Mouse (Mus musculus) megakaryocyte-erythroid progenitor cell, adult 5-6 weeks (primary cell): Measurements from ENCODE around the gene Pcmt1. TPM values are rescaled to one million over a fixed set of nuclear protein-coding genes. Genes with fewer than 3 reads are reported as not detected.
A peak's percentile ranks its signal among the peaks of the same experiment; 100 is the strongest.

Source experiments
- ATAC-seq: replicated peaks from 2 replicates; pipeline ENCODE4 v1.8.0; 2016; ENCODE audit warnings: mild to moderate bottlenecking, inconsistent platforms; ENCODE audit not compliant: severe bottlenecking, poor library complexity, low FRiP score, low TSS enrichment
- total RNA-seq, 2 experiments: library from RNA; stranded (forward) in 1 of 2; stranded (reverse) in 1 of 2; fragments of 200-1000, 215-1000 nt in 1 of 2; fragments of >200 nt in 1 of 2; fragmentation: Nextera tagmentation in 1 of 2; gene quantifications; 2 replicates each; pipeline ENCODE4 v1.2.3; 2014 to 2017

Pcmt1 gene
- 75.4 and 83.6 TPM in 2 replicates for total RNA-seq (2014; fragmentation: Nextera tagmentation)
- total RNA-seq (2017) = 106 and 110 TPM in 2 replicates

DNA sequence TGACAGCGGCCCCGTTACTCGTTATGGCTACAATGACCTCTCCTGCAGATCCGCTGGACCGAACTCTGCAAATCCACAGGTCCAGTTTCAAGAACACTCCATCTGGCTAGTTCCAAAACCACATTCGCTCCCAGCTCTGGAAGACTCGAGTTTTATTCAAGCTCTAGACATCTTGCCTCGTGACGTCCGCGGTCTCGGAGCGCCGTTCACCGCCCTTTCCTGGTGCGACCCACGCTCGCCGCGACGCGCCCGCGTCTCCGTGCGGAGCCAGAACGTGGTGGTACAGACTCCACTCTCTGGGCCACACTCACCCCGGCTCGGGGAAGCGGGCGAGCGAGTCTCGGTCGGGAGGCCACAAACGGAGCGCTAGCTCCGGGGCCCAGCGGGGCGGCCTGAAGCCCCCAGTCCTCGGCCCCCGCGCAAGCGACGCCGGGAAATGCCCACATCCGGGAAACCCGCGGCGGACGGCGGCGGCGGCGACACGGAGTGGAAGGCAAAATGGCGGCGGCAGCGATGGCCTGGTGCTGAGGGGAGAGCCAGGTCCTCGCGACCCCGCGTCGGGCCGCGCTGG lies at the start of gene Pcmt1, which contains the start of gene Lats1:
TSS of gene Pcmt1 (minus strand) at position 406 of the 571 bp plus-strand sequence.
TSS of gene Lats1 (plus strand) at position 484 of the 571 bp plus-strand sequence.
- peak; percentile 64 for ATAC-seq

DNA sequence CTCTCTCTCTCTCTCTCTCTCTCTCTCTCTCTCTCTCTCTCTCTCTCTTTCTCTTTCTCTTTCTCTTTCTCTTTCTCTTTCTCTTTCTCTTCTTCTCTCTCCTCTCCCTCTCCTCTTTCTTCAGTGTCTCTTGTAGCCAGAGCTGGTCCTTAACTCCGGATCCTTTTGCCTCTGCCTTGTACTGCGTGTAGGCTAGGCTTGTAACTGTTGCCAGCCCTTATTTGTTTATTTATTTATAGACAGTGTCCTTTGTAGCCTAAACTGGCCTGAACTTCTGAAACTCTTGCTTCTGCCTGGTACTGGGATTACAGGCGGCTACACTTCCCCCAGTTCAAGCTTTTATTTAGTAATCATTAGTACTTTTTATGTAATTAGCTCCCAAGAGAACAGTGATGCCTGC lies 46.1 kb upstream of the Pcmt1 start:
- ATAC-seq = no peak

DNA sequence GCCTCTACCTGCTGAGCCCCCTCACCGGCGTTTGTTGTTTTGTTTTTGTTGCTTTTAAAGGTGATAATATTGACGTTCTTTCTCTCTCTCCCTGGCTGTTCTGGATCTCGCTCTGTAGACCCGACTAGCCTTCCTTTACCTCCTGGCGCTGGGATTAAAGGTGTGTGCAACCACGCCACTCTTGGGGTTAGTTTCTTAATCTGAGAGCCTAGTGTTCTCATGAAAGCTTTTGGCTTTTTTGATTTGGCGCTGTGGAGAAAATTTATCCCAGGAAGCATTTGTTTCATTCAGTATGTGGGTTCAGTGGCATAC lies 45.5 kb upstream of the Pcmt1 start:
- no peak for ATAC-seq

DNA sequence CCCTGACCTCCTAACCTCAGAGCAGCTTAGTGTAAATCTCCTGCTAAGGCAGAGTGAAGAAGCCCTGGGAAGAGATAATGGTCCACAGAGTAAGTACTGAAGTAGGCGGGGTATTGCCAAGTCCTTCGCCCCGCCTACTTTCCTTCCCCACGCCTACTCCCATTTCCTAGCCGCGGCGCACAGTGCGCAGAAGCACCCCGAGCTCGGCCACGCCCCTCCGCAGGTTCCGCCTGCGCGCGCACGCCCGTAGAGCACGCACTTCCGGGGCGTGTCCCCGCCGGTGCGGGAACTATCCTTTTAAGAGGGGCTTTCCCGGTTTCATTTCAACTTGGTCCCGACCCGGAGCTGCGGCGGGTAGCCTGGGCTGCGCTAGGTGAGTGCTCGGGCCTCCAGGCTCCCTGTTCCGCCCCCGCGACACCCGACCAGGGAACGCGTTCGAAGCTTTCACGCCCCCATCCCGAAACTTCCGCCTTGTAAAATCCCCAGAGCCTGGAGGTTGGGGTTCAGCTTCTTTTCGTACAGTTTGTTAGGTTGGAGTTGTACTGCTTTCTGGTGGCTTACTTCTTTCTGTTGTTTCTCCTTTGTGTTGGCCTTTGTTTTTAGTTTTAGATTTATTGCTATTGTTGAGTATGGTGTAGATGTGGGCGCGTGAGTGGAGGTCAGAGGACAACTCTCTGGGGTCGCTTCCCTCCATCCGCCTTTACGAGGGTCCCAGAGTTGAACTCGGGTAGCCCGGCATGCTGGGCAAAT lies 45.0 kb upstream of the Pcmt1 start, which contains the start of gene Katna1:
TSS of gene Katna1 (plus strand) at position 250 of the 750 bp plus-strand sequence.
- peak; percentile 99 for ATAC-seq

DNA sequence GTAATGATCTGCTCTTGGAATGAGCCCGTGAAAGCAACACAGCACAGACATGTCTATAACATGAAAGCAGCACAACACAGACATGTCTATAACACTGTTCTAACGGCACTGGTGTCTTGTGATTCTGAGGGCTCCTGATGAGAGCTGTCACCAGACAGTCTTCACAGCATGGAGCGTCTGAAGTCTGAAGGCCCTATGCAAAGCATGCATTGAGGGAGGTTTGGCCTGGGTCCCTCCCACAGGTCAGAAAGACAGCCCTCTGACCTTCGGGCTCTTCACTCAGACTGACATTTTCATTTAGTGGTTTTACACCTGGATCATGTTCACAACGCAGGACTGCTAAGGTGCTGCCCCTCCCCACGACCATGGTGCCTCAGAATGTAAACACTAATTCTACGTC lies 34.1 kb upstream of the Pcmt1 start:
- no peak for ATAC-seq

DNA sequence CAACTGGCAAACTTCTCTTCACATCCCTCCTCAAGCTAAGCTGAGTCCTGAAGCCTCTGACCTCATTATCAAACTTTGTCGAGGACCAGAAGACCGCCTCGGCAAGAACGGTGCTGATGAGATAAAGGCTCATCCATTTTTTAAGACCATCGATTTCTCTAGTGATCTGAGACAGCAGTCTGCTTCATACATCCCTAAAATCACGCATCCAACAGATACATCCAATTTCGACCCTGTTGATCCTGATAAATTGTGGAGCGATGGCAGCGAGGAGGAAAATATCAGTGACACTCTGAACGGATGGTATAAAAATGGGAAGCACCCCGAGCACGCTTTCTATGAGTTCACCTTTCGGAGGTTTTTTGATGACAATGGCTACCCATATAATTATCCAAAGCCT lies 31.6 kb upstream of the Pcmt1 start:
- ATAC-seq = no peak

DNA sequence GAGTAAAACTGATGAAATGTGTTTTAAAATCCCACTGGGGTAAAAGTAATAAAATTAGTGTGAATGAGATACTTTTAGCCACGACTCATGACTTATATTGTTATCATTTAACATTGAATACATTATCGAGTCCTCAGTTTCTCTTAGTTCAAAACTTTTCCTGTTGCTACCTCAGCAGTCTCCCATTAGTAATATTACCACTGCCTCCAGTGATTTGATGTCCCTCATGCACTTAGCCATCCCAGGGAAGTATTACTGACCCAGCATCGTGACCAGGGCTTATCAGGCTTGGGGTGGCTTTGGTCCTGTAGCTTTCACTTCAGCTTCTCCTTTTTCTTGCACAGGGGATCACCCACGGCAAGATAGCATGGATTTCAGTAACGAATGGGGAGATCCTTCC lies 29.2 kb upstream of the Pcmt1 start:
- no peak for ATAC-seq

DNA sequence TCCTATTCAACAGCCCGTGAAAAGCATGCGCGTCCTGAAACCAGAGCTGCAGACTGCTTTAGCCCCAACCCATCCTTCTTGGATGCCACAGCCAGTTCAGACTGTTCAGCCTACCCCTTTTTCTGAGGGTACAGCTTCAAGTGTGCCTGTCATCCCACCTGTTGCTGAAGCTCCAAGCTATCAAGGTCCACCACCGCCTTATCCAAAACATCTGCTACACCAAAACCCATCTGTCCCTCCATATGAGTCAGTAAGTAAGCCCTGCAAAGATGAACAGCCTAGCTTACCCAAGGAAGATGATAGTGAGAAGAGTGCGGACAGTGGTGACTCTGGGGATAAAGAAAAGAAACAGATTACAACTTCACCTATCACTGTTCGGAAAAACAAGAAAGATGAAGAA lies 21.6 kb upstream of the Pcmt1 start:
- ATAC-seq = no peak

DNA sequence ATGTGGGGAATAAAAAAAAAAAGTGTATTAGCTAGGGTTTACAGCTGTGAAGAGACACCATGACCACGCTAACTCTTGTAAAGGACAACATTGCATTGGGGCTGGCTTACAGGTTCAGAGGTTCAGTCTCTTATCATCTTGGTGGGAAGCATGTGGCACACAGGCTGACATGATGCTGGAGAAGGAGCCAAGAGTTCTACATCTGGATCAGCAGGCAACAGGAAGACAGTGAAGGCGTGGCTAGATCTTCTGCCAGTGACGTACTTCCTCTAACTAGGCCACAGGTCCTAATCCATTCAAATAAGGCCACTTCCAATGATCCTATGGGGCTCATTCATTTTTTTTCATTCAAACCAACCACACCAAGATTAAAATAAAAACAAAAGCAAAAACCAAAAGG lies 19.2 kb upstream of the Pcmt1 start:
- ATAC-seq = 0 out of 2 replicates have a peak, but pooled peaks have one; percentile 34

DNA sequence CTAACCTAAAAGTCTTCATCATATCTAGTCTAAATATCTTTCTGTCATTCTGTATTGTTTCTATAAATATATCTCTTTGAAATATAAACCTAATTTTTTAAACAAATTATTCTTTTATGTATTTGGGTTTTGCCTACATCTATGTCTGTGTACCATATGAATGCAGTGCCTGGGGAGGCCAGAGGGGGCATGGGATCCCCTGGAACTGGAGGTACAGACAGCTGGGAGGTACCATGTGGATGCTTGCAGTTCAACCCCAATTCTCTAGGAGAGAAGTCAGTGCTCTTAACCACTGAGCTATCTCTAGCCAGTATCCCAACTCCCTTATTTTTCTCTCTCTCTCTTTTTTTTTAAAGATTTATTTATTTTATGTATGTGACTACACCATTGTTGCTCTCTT lies 14.3 kb upstream of the Pcmt1 start:
- peak; percentile 88 for ATAC-seq

DNA sequence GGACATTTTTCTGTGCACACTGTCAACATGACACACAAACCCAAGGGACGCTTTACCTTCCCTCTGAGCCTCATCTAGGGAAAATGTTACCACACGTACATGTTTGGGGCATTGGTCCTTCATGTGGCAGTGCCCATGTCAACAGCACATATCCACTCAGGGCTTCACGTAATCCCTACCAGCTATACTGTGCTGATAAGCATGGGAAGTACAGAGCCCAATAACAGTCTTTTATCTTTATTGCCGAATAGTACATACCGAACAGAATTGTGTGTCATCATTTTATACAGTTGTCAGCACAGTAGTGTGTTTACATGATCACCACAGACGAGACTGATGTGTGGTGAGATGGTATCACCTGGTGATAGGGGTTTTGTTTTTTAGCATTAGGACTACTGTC lies 6.0 kb upstream of the Pcmt1 start:
- peak; percentile 64 for ATAC-seq

DNA sequence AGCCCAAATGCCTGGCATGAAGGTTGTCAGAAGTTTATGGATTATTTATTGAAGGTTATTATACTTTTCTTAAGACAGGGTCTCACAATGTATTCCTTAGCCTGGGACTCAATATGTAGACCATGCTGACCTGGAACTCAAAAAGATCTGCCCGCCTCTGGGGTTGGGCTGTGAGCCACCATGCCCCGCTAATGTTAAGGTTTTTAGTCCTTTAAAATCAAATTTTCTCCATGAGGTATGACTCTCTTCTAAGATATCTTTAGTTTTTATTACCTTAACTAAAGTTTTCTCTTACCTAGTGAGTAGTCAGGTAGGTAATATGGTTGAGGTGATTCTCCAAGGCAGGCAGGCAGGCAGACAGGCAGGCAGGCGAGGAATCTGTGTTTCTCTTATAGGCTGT lies 1.3 kb upstream of the Pcmt1 start:
- no peak for ATAC-seq

DNA sequence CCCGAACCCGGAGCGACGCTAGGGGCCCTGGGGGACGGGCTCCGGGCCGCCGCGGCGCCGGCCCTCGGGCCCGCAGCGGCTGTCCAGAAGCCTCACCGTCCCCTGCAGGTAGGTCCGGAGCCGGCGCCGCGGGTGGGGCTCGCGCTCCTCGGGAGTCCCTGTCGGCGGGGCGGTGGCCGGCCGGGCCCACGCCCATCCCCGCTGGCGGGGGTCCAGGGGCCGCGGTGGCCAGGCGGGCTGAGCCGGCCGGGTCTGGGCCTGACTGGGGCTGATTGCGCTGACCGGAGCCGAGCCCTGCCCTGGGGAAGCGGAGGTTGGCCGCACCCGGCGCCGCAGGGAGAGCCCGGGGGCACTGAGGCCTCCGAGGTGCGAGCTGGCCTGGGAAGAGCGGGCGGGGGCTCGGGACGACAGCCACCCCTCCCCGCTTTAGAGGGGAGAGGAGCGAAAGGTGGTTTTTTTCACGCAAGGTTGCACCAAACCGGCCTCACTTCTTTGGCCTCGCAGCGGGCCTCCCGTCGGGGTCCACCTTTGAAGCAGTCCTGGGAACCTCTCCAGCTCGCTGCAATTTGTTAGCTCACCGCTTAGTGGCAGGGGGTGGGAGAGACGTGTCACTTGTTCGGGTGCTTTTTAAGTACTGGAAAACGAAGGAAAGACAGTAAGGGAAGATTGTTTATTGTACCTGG lies 548 bp upstream of the Pcmt1 start:
- peak; percentile 66 for ATAC-seq

DNA sequence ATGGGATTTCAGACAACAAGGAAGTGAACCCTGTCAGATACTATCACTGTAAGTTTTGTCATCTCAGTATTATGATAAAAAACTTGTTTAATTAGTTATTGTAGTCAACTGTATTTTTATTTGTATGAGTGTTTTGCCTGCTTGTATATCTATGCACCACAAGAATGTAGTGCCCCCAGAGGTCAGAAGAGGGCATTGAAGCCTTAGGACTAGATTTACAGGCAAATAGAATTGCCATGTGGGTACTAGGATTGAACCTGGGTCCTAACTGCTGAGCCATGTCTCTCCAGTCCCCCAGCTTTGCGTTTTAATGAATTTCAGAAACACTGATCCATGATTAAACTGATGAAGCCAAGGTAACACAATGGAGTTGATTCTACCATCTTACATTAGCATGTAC lies 7.3 kb downstream of the Pcmt1 start:
- ATAC-seq = peak; percentile 99

DNA sequence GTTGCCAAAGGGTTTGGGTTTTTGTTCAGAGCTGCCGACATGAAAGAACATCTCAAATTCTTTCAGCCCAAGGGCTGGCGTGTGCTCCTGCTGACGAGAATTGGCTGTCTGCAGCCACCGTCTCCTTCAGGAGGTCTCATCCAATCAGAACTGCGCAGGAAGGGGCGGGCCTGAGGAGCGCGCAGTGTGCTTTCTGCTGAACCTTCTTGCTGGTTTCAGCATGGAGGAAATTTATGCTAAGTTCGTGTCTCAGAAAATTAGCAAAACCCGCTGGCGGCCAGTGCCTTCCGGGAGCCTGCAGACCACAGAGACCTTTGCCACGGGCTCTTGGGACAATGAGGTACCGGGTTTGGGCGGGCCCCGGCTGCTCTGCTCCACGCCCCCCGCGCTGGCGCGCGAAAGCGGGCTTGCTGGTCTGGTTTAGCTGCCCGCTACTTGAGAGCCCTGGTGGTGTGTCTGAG lies 13.6 kb downstream of the Pcmt1 start, which contains the start of gene Nup43:
TSS of gene Nup43 (plus strand) at position 162 of the 461 bp plus-strand sequence.
- peak; percentile 79 for ATAC-seq

DNA sequence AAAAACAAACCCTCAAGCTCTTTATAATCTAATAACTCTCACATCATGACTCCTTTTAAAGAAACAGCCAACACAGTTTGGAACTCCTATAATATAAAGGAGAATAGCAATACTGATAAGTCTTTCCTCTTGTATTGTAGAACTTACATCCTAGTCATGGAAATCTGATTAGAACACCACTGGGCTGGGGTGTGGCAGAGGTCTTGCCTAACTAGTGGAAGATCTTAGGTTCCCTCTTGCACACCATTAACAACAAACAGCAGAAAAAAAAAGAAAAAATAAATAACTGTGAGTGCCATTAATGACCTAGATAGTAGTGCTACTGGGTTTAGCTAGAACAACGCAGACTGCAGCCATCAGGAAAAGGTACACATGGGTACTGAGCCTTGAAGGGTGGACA lies 16.0 kb downstream of the Pcmt1 start:
- no peak for ATAC-seq

DNA sequence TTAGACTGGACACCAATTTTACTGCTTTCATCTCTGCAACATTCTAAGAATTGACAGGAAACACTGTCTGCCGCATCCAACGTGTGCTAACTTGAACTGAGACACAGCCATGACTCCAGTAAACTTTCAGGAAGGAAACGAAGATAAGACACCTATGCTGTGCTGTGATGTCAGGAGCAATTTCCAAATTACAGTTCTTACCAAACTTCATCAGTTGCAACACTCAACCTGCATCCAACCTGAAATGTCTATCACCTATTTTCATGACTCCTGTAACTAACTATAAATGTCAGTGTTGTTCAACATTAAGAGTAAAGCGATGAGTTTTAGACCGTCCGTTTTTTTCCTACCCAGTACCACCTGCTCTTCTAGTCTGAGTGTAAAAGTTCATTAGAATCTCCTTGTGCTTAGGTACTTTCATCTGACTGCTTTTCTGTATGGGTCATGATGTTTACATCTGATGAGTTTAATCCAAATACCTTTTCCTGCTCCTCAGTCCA lies 16.9 kb downstream of the Pcmt1 start:
- no peak for ATAC-seq

DNA sequence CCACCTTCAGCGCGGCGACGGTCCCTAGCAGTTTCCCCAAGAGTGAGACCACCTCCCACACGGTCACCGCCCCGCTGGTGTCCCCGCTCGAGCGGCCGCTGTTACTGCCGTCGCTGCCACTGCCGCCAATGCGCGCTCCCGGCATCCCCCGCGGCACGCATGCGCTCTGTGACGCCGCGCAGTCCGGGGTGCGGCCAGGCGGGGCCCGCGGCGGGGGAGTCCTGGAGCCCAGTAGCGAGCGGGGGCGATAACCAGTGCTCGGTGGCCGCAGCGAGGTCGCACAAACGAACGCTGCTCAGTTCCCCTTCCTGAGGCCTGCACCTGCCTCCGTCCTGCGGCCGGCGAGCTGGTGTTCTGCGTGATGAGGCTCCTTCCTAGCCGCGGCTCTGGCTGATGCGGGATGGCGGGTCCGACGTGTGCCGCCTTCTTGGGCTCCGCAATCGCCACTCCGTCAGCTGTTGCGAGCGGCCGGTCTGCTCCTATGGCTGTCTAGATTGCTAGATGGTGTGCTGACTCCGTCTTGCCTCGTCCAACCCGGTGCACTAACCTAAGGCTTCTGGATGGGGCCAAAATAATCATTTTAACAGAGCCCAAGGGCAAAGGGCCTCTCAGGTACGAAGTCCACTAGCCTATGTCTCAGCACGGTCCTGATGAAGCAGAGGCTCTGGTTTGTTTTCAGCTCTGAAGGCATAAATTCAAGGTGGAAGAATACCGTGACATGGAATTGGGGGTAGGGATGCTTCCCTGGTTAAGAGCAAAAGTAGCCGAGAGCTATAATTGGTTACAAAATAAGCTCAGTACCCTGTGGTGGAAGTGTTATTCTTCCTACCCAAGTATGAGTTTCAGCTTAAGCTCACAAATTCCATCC lies 17.5 kb downstream of the Pcmt1 start:
- peak; percentile 65 for ATAC-seq

DNA sequence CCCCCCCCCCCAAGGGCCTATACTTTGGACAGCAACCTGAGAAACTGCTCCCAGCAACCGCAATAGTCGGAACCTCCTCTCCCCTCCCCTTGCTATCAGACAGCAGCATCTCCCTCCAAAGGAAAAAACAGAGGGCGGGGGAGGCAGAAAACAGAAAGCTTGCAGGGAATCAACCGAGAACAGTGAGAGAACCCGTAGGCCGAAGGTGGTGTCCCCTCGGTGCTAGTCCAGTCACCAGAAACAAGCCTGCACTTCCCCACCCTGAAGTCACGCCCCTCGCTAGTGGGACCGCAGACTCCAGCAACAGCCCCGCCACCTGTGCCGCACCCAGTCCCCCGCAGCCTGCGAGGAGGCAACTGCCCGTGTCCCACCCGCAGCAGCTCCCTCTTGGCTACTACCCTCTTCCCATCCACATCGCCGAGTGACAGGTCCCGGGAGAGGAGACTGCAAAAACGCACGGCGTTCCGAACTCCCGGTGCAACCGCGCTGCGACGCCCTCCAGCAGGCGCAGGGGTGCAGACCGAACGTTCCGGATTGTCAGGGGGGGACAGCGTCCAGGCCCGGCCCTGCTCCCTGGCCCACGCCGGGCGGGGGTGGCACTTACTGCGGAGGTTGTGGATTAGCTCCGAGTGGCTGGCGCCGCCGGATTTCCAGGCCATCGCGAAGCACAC lies 18.3 kb downstream of the Pcmt1 start:
- peak; percentile 58 for ATAC-seq
